Mouse (Mus musculus) MEL (cell line): Measurements from ENCODE around the gene Bbs5. TPM values are rescaled to one million over a fixed set of nuclear protein-coding genes. Genes with fewer than 3 reads are reported as not detected.

ENCODE experiments used
- DNase-seq: peaks from one replicate; pipeline ENCODE4 v3.0.0; 2011; ENCODE audit warnings: low read depth, low spot score
- H3K27ac ChIP-seq: 2 replicates; pipeline ENCODE4 v1.5.1; 2012; ENCODE audit warnings: low read depth, mild to moderate bottlenecking, control low read depth, low read length, moderate library complexity; ENCODE audit not compliant: control insufficient read depth
- H3K27me3 ChIP-seq, 2 experiments: fragments of 150-350 bp in 1 of 2; sonication (generic) in 1 of 2; 2 replicates each; pipeline ENCODE4 v1.6.1; 2012; ENCODE audit warnings: low read length in 2 of 2, mild to moderate bottlenecking in 2 of 2, improper control_type of control experiment in 1 of 2, moderate library complexity in 1 of 2; ENCODE audit not compliant: insufficient read depth in 2 of 2, control insufficient read depth in 1 of 2
- H3K36me3 ChIP-seq, 2 experiments: 2 replicates each; pipeline ENCODE4 v1.6.1; 2012 to 2014; ENCODE audit warnings: low read length in 2 of 2, improper control_type of control experiment in 1 of 2, inconsistent platforms in 1 of 2, mild to moderate bottlenecking in 1 of 2; ENCODE audit not compliant: insufficient read depth in 2 of 2, control insufficient read depth in 1 of 2
- H3K4me1 ChIP-seq, 2 experiments: fragments of 150-350 bp in 1 of 2; sonication (generic) in 1 of 2; 2 replicates each; pipeline ENCODE4 v1.6.1; 2012; ENCODE audit warnings: low read length in 2 of 2, improper control_type of control experiment in 1 of 2, mild to moderate bottlenecking in 1 of 2; ENCODE audit not compliant: insufficient read depth in 2 of 2, control insufficient read depth in 1 of 2
- H3K4me3 ChIP-seq, 2 experiments: fragments of 150-350 bp in 1 of 2; sonication (generic) in 1 of 2; 2 replicates each; pipeline ENCODE4 v1.5.1; 2012; ENCODE audit warnings: low read depth in 2 of 2, low read length in 2 of 2, mild to moderate bottlenecking in 2 of 2, moderate library complexity in 2 of 2, control low read depth in 1 of 2, improper control_type of control experiment in 1 of 2; ENCODE audit not compliant: control insufficient read depth in 1 of 2, insufficient read depth in 1 of 2
- H3K79me2 ChIP-seq: 2 replicates; pipeline ENCODE4 v1.6.1; 2012; ENCODE audit warnings: mild to moderate bottlenecking, low read length, moderate library complexity; ENCODE audit not compliant: control insufficient read depth, poor library complexity, insufficient read depth
- H3K9ac ChIP-seq: 2 replicates; pipeline ENCODE4 v1.6.1; 2012; ENCODE audit warnings: low read depth, mild to moderate bottlenecking, control low read depth, low read length, moderate library complexity; ENCODE audit not compliant: control insufficient read depth, poor library complexity, severe bottlenecking
- H3K9me3 ChIP-seq: fragments of 150-350 bp; sonication (generic); replicated peaks from 2 replicates; pipeline ENCODE4 v1.6.1; 2012; ENCODE audit warnings: mild to moderate bottlenecking, low read length, improper control_type of control experiment, moderate library complexity; ENCODE audit not compliant: insufficient read depth
- BHLHE40 ChIP-seq: IDR thresholded peaks from 2 replicates; pipeline ENCODE4 v1.6.1; 2012; ENCODE audit warnings: low read depth, mild to moderate bottlenecking, inconsistent platforms, low read length, improper control_type of control experiment, borderline replicate concordance
- CHD1 ChIP-seq: IDR thresholded peaks from 2 replicates; pipeline ENCODE4 v1.6.1; 2012; ENCODE audit warnings: low read depth, mild to moderate bottlenecking, inconsistent platforms, low read length, improper control_type of control experiment
- CHD2 ChIP-seq: IDR thresholded peaks from 2 replicates; pipeline ENCODE4 v1.6.1; 2011; ENCODE audit warnings: low read length, improper control_type of control experiment
- ELF1 ChIP-seq: IDR thresholded peaks from 2 replicates; pipeline ENCODE4 v1.6.1; 2014; ENCODE audit warnings: low read depth, mild to moderate bottlenecking, inconsistent platforms, low read length, improper control_type of control experiment, moderate library complexity
- ETS1 ChIP-seq: IDR thresholded peaks from 2 replicates; pipeline ENCODE4 v1.6.1; 2012; ENCODE audit warnings: low read depth, mild to moderate bottlenecking, inconsistent platforms, low read length, improper control_type of control experiment, moderate library complexity
- GATA1 ChIP-seq: IDR thresholded peaks from 2 replicates; pipeline ENCODE4 v1.6.1; 2011; ENCODE audit warnings: low read depth, low read length, improper control_type of control experiment
- JUND ChIP-seq: IDR thresholded peaks from 2 replicates; pipeline ENCODE4 v1.6.1; 2011; ENCODE audit warnings: low read depth, mild to moderate bottlenecking, improper control_type of control experiment, low read length
- KAT2A ChIP-seq: conservative IDR thresholded peaks from 2 replicates; pipeline ENCODE4 v1.6.1; 2012; ENCODE audit warnings: low read depth, low read length, improper control_type of control experiment, inconsistent platforms
- MAFK ChIP-seq: IDR thresholded peaks from 2 replicates; pipeline ENCODE4 v1.6.1; 2011; ENCODE audit warnings: low read depth, mild to moderate bottlenecking, low read length, improper control_type of control experiment, borderline replicate concordance
- MAZ ChIP-seq: IDR thresholded peaks from 2 replicates; pipeline ENCODE4 v1.6.1; 2012; ENCODE audit warnings: low read depth, mild to moderate bottlenecking, inconsistent platforms, low read length, improper control_type of control experiment
- MEF2A ChIP-seq: IDR thresholded peaks from 2 replicates; pipeline ENCODE4 v1.6.1; 2014; ENCODE audit warnings: low read depth, mild to moderate bottlenecking, inconsistent platforms, low read length, improper control_type of control experiment; ENCODE audit not compliant: poor library complexity, insufficient replicate concordance, severe bottlenecking; ENCODE audit errors: extremely low read depth
- MXI1 ChIP-seq: IDR thresholded peaks from 2 replicates; pipeline ENCODE4 v1.6.1; 2011; ENCODE audit warnings: mild to moderate bottlenecking, low read depth, low read length, improper control_type of control experiment
- MYB ChIP-seq: IDR thresholded peaks from 2 replicates; pipeline ENCODE4 v1.6.1; 2011; ENCODE audit warnings: mild to moderate bottlenecking, low read depth, low read length, improper control_type of control experiment
- POLR2A ChIP-seq, 2 experiments: IDR thresholded peaks; 2 replicates each; pipeline ENCODE4 v1.6.1; 2011 to 2012; ENCODE audit warnings: low read length in 2 of 2, mild to moderate bottlenecking in 2 of 2, control low read depth in 1 of 2, improper control_type of control experiment in 1 of 2, low read depth in 1 of 2, moderate library complexity in 1 of 2; ENCODE audit not compliant: control insufficient read depth in 1 of 2, insufficient read depth in 1 of 2, poor library complexity in 1 of 2
- POLR2AphosphoS2 ChIP-seq: IDR thresholded peaks from 2 replicates; pipeline ENCODE4 v1.6.1; 2011; ENCODE audit warnings: low read length, improper control_type of control experiment
- POLR2AphosphoS5 ChIP-seq: IDR thresholded peaks from 2 replicates; pipeline ENCODE4 v1.6.1; 2012; ENCODE audit warnings: low read depth, borderline replicate concordance, mild to moderate bottlenecking, inconsistent platforms, low read length, moderate library complexity, mixed read lengths
- SIN3A ChIP-seq: IDR thresholded peaks from 2 replicates; pipeline ENCODE4 v1.6.1; 2012; ENCODE audit warnings: low read length, improper control_type of control experiment, inconsistent platforms
- SMC3 ChIP-seq: IDR thresholded peaks from 2 replicates; pipeline ENCODE4 v1.6.1; 2011; ENCODE audit warnings: low read depth, low read length, improper control_type of control experiment
- TBP ChIP-seq: IDR thresholded peaks from 2 replicates; pipeline ENCODE4 v1.8.0; 2011; ENCODE audit warnings: low read depth, low read length, improper control_type of control experiment
- USF1 ChIP-seq: IDR thresholded peaks from 2 replicates; pipeline ENCODE4 v1.6.1; 2014; ENCODE audit warnings: low read depth, mild to moderate bottlenecking, inconsistent platforms, low read length, improper control_type of control experiment, moderate library complexity
- ZC3H11A ChIP-seq: IDR thresholded peaks from 2 replicates; pipeline ENCODE4 v1.6.1; 2012; ENCODE audit warnings: low read depth, mild to moderate bottlenecking, inconsistent platforms, low read length, improper control_type of control experiment
- ZKSCAN1 ChIP-seq: IDR thresholded peaks from 2 replicates; pipeline ENCODE4 v1.6.1; 2012; ENCODE audit warnings: low read depth, mild to moderate bottlenecking, inconsistent platforms, low read length, improper control_type of control experiment, moderate library complexity
- ZMIZ1 ChIP-seq: IDR thresholded peaks from 2 replicates; pipeline ENCODE4 v1.6.1; 2012; ENCODE audit warnings: low read depth, mild to moderate bottlenecking, inconsistent platforms, low read length, improper control_type of control experiment, moderate library complexity
- ZNF384 ChIP-seq: IDR thresholded peaks from 2 replicates; pipeline ENCODE4 v1.6.1; 2012; ENCODE audit warnings: low read depth, mild to moderate bottlenecking, inconsistent platforms, low read length, improper control_type of control experiment
- polyA plus RNA-seq, 2 experiments: library from polyadenylated mRNA; stranded (reverse) in 1 of 2; unstranded in 1 of 2; fragments of >175 nt in 1 of 2; fragments of >200 nt in 1 of 2; gene quantifications; 2 replicates each; pipeline versions ENCODE4 v1.2.1 to v1.2.4; 2012; ENCODE audit warnings: low replicate concordance in 2 of 2, low read depth in 1 of 2; ENCODE audit not compliant: insufficient read length in 2 of 2, insufficient read depth in 1 of 2, missing spikeins in 1 of 2
- total RNA-seq: library from RNA; depleted of rRNA; stranded (reverse); fragments of 300-350 nt; gene quantifications from 2 replicates; pipeline ENCODE4 v1.2.3, GENCODE M21; 2012

Bbs5 gene
- total and polyA plus RNA-seq, 3 experiments: 5.4 to 5.7 TPM; not detected in 1

GRCm38 (mm10) chr2:69663827-69664476, 17.0 kb downstream of the Bbs5 start:
- H3K4me1 ChIP-seq: no peaks in the 10 kb centered on the region
- H3K36me3 ChIP-seq: no peaks in the 10 kb centered on the region
- H3K27ac ChIP-seq: no peak overlapping the region
- DNase-seq: no peak
- TF ChIP-seq ELF1 (no peak), JUND (no peak), MAZ (no peak), CHD2 (no peak), SIN3A (no peak), POLR2AphosphoS5 (no peak), USF1 (no peak), BHLHE40 (no peak), POLR2AphosphoS2 (no peak), GATA1 (no peak)
- H3K4me3 ChIP-seq: no peak overlapping the region
- H3K27me3 ChIP-seq: no peaks in the 10 kb centered on the region
- no peaks in the 10 kb centered on the region for H3K79me2 ChIP-seq
- H3K9ac ChIP-seq: no peak overlapping the region
- H3K9me3 ChIP-seq: no peaks in the 10 kb centered on the region

- Histone ChIP-seq H3K4me3 (no peak overlapping the region), H3K9me3 (no peaks in the 10 kb centered on the region), H3K79me2 (no peaks in the 10 kb centered on the region)
- TF ChIP-seq MYB: no peak
- TF ChIP-seq ETS1: no peak
- no peak for TF ChIP-seq JUND
- no peak for TF ChIP-seq SIN3A
- no peak for TF ChIP-seq MEF2A
- TF ChIP-seq KAT2A: no peak
- no peak for TF ChIP-seq ZKSCAN1
- TF ChIP-seq, all 39 proteins: peak for 0
- Histone ChIP-seq H3K27ac (no peak overlapping the region), H3K9ac (no peak overlapping the region), H3K36me3 (no peaks in the 10 kb centered on the region), H3K4me1 (no peaks in the 10 kb centered on the region), H3K27me3 (no peaks in the 10 kb centered on the region)
- no peak for DNase-seq
Observed at GRCm38 (mm10) chr2:69667656-69668055, 20.7 kb downstream of the Bbs5 start.

DNA sequence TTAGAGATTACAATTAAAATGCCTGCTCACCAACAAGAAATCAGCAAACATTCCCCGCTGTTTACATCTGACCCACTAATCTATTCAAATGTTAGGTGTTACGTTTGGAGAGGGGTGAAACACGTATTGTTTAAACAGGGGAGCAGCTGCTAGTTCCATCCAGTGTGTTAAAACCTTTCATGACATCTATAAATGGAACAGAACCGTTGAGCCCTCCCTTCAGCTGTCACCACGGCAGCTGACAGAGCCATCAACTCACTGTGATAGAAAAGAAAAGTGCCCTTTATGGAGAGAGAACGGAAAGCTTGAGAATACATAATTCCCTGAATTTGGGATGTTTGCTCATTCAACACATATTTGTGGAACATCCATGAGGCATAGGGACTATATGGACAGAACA, 21.4 kb downstream of the Bbs5 start:
- Histone ChIP-seq H3K27ac (no peak overlapping the region), H3K79me2 (no peaks in the 10 kb centered on the region), H3K4me3 (no peak overlapping the region), H3K36me3 (no peaks in the 10 kb centered on the region), H3K9me3 (no peaks in the 10 kb centered on the region), H3K4me1 (no peaks in the 10 kb centered on the region), H3K27me3 (no peaks in the 10 kb centered on the region), H3K9ac (no peak overlapping the region)
- DNase-seq: no peak
- TF ChIP-seq POLR2A (IDR thresholded peaks at IDR 0.05; ENCODE audit: control insufficient read depth in 1 of 2, insufficient read depth in 1 of 2, low read depth in 1 of 2, low read length in 2 of 2, poor library complexity in 1 of 2): no peak
- TF ChIP-seq ZC3H11A: no peak
- no peak for TF ChIP-seq SMC3
- TF ChIP-seq MAFK: no peak
- no peak for TF ChIP-seq TBP
- no peak for TF ChIP-seq ELF1
- no peak for TF ChIP-seq MAZ
- TF ChIP-seq ZMIZ1: no peak
- no peak for TF ChIP-seq ZNF384
- TF ChIP-seq MXI1: no peak
- TF ChIP-seq CHD1: no peak
- TF ChIP-seq POLR2AphosphoS5: no peak
- no peak for TF ChIP-seq KAT2A
- TF ChIP-seq USF1: no peak
- no peak for TF ChIP-seq CHD2
- TF ChIP-seq, all 39 proteins: peak for 0
